Mouse (Mus musculus): Measurements from ENCODE around the gene Lingo3.

DNA sequence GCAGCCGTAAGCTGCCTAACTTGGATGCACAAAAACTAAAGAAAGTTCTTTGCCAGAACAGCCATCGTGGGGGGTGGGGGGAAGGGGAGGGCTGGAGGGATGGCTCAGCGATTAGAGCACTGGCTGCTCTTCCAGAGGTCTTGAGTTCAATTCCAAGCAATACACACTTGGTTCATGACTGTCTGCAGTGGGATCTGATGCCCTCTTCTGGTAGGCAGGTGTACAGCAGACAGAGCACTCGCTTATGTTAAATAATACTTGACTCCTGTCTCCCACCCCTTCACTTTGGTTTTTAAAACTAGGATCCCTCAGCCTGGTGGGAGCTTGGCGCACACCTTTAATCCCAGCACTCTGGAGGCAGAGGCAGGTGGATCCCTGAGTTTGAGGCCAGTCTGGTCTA is 32.2 kb upstream of the Lingo3 start:
- TF ChIP-seq GATA2 (IDR thresholded peaks at IDR 0.05; ENCODE audit: borderline replicate concordance, low read depth, low read length) (no peak), CTCF (IDR thresholded peaks at IDR 0.05; ENCODE audit: low read depth, low read length) (peak; percentile 95), TAL1 (conservative IDR thresholded peaks at IDR 0.05; ENCODE audit: low read depth, low read length) (no peak), POLR2AphosphoS5 (IDR thresholded peaks at IDR 0.05; ENCODE audit: insufficient replicate concordance, low read depth, low read length) (no peak)

All from G1E (cell line).